8 mouse cellular contexts compared by ENCODE assay signal in genomic region chr13:37827263-37827995, GRCm38 (mm10). TPM values are rescaled to one million over a fixed set of nuclear protein-coding genes. Genes with fewer than 3 reads are reported as not detected.
DNase-seq lines count a peak whose midpoint lies in the region; ATAC-seq and TF ChIP-seq lines count a peak whose summit lies in the region.

No protein-coding gene starts in this region.

- H3K9me3 ChIP-seq in heart, postnatal 0 days (replicated peaks; ENCODE audit: control insufficient read depth, low read length): no peaks in the 10 kb centered on the region
- no peaks in the 10 kb centered on the region for H3K9me3 ChIP-seq in megakaryocyte, embryonic 14.5 days

- under 1% methylated on average over 65 of the region's 69 CpGs for WGBS in heart, postnatal 0 days
- WGBS in small intestine, adult 2 months: under 1% methylated on average over 68 of the region's 69 CpGs

- TF ChIP-seq POLR2A in embryonic fibroblast, embryonic 13.5 days (IDR thresholded peaks at IDR 0.05; ENCODE audit: low read depth, low read length): peak; percentile 52; the same call in 1 of the 2 replicates
- TF ChIP-seq POLR2A in small intestine, adult 2 months (IDR thresholded peaks at IDR 0.05; ENCODE audit: low read depth, low read length): no peak

- TF ChIP-seq CTCF in embryonic fibroblast, embryonic 13.5 days (IDR thresholded peaks at IDR 0.05; ENCODE audit: borderline replicate concordance, insufficient read depth, low read length): no peak
- TF ChIP-seq CTCF in heart, postnatal 0 days (IDR thresholded peaks at IDR 0.05; ENCODE audit: low read depth): no peak
- TF ChIP-seq CTCF in small intestine, adult 2 months (IDR thresholded peaks at IDR 0.05; ENCODE audit: extremely low read depth, insufficient read length, insufficient replicate concordance, low read depth, low read length): no peak

- no peaks in the 10 kb centered on the region for H3K36me3 ChIP-seq in heart, postnatal 0 days (replicated peaks; ENCODE audit: control insufficient read depth, insufficient read depth, low read length)
- H3K36me3 ChIP-seq in megakaryocyte, embryonic 14.5 days (replicated peaks; ENCODE audit: low read length): peaks cover 8% of the 10 kb centered on the region
- no peaks in the 10 kb centered on the region for H3K36me3 ChIP-seq in small intestine, adult 2 months (ENCODE audit: control insufficient read depth, insufficient read depth, low read length)

- H3K27me3 ChIP-seq in heart, postnatal 0 days (ENCODE audit: control insufficient read depth, insufficient read depth, low read length): no peaks in the 10 kb centered on the region
- H3K27me3 ChIP-seq in megakaryocyte, embryonic 14.5 days (replicated peaks): no peaks in the 10 kb centered on the region
- no peaks in the 10 kb centered on the region for H3K27me3 ChIP-seq in small intestine, adult 2 months (ENCODE audit: control insufficient read depth, insufficient read depth, low read length)

- H3K4me3 ChIP-seq in embryonic fibroblast, embryonic 13.5 days (ENCODE audit: insufficient read depth, low read length): peak overlapping the region; percentile 94
- H3K4me3 ChIP-seq in heart, postnatal 0 days (ENCODE audit: low read depth, low read length): peak overlapping the region; percentile 88
- peak overlapping the region; percentile 99 for H3K4me3 ChIP-seq in megakaryocyte, embryonic 14.5 days (replicated peaks)
- peak overlapping the region; percentile 95 for H3K4me3 ChIP-seq in small intestine, adult 2 months (ENCODE audit: low read depth, low read length)

- peak; percentile 77 for DNase-seq in CD4-positive, CD25-positive, alpha-beta regulatory T cell, adult 2 months (ENCODE audit: low read depth, low spot score)
- peak; percentile 64 for DNase-seq in ZHBTc4 (ENCODE audit: low read depth, low spot score)
- peak; percentile 45 for DNase-seq in heart, postnatal 0 days (ENCODE audit: low spot score)
- peak; percentile 71 to 87 for DNase-seq in kidney, postnatal 25 days

- peak overlapping the region; percentile 65 for H3K27ac ChIP-seq in embryonic fibroblast, embryonic 13.5 days (ENCODE audit: insufficient read depth, low read length)
- peak overlapping the region; percentile 93 for H3K27ac ChIP-seq in heart, postnatal 0 days (ENCODE audit: low read depth)
- H3K27ac ChIP-seq in small intestine, adult 2 months (ENCODE audit: insufficient read depth, low read depth, low read length): peak overlapping the region; percentile 88

- peak overlapping the region; percentile 100 for H3K4me2 ChIP-seq in heart, postnatal 0 days (ENCODE audit: low read depth, low read length)

- H3K9ac ChIP-seq in heart, postnatal 0 days (replicated peaks; ENCODE audit: low read depth, low read length): peak overlapping the region; percentile 85

- ATAC-seq in heart, postnatal 0 days (ENCODE audit: insufficient read depth, low read depth): peak; percentile 67
- no peak for ATAC-seq in frontal cortex, adult (ENCODE audit: low TSS enrichment)

- no peak for TF ChIP-seq EP300 in heart, postnatal 0 days (IDR thresholded peaks at IDR 0.05; ENCODE audit: low read depth)

- peaks cover 7% of the 10 kb centered on the region; the same call in 1 of the 2 replicates for H3K4me1 ChIP-seq in embryonic fibroblast, embryonic 13.5 days (ENCODE audit: control insufficient read depth, insufficient read depth, low read length)
- H3K4me1 ChIP-seq in heart, postnatal 0 days (ENCODE audit: control insufficient read depth, insufficient read depth): peaks cover 48% of the 10 kb centered on the region
- peaks cover 78% of the 10 kb centered on the region for H3K4me1 ChIP-seq in megakaryocyte, embryonic 14.5 days
- peaks cover 20% of the 10 kb centered on the region for H3K4me1 ChIP-seq in small intestine, adult 2 months (ENCODE audit: control insufficient read depth, insufficient read depth, insufficient read length, low read length)

RNA-seq across cellular contexts. Expression of gene Rreb1, which starts 49.2 kb away (rescaled TPM):
- 14.1 and 15.5 TPM in 2 replicates for polyA plus RNA-seq in embryonic fibroblast, embryonic 13.5 days (2011; ENCODE audit: insufficient read length, low read depth, missing spikeins)
- 18.2 and 21.2 TPM in 2 replicates for total RNA-seq in heart, postnatal 0 days (2014; rRNA removed; ENCODE audit: low replicate concordance)
- 6.7 and 8.7 TPM in 2 replicates for polyA plus RNA-seq in heart, postnatal 0 days (2015; fragmentation: Nextera tagmentation; extraction: Ambion mirVana)
- polyA plus RNA-seq in megakaryocyte, embryonic 14.5 days (2012; ENCODE audit: insufficient read depth, low replicate concordance): 20.6 and 23.3 TPM in 2 replicates
- 16.7 and 28.2 TPM in 2 replicates for polyA plus RNA-seq in small intestine, adult 2 months (2012; rRNA removed)
